Mouse (Mus musculus): ENCODE data around the gene Nxpe5. TPM values are rescaled to one million over a fixed set of nuclear protein-coding genes. Genes with fewer than 3 reads are reported as not detected.
"Not testable (repeated sequence)": the region's sequence is repeated elsewhere in the genome, so short reads cannot be mapped to it uniquely, and the experiment has no call there.

Nxpe5 gene
- polyA plus RNA-seq, 1 experiment from 2014 or later, result not detected

DNA sequence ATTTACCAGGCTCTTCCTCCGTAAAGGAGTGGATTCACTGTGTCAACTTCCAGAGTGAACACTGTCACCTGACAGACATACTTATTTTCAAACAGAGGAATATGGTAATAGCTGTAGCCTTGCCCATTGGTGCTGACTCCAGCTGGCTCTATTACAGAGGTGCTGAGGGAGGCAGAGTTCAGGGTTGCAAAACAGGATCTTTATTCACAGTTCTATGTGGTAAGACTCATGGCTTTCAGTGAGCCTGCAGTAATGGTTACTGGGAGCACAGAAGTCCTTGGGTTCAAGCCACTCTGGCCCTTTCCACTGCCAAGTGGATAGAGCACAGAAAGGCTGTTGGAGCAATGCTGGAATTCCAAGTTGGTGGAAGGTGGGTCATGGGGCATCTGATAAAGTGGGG lies 18.4 kb upstream of the Nxpe5 start:
- Histone ChIP-seq H3K4me2 (no peak overlapping the region), H3K9me3 (ENCODE audit: control insufficient read depth, low read length) (no peaks in the 10 kb centered on the region), H3K4me1 (ENCODE audit: control insufficient read depth, insufficient read depth, low read length) (no peaks in the 10 kb centered on the region), H3K9ac (ENCODE audit: low read length) (no peak overlapping the region), H3K36me3 (ENCODE audit: control insufficient read depth, insufficient read depth, low read length) (no peaks in the 10 kb centered on the region), H3K4me3 (ENCODE audit: low read depth, low read length) (no peak overlapping the region), H3K27me3 (ENCODE audit: control insufficient read depth, insufficient read depth, low read length) (no peaks in the 10 kb centered on the region), H3K27ac (ENCODE audit: low read depth, low read length) (no peak overlapping the region)
- DNase-seq (ENCODE audit: low spot score, missing footprints), result no peak
- 85% methylated on average over 1 of the region's 1 CpGs for WGBS
- no peak for ATAC-seq (ENCODE audit: low FRiP score)

DNA sequence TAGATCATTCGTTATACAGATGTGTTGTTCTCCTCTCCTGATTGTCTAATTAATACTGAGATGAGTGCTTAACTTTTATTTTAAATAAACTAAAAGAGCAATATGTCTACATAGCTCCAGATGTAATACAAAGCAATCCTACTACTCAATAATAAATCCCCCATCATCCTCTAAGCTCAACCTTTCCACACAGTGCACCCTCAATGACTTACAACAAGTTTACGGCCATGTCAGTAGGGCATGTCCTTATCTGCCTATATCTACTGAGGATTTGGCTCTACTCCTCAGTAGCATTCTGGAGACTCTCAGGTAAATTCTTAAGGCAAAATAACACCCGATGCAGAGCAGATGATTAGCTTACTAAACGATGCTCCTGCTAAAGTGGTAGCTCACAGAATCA lies 17.8 kb upstream of the Nxpe5 start:
- H3K4me3 ChIP-seq (ENCODE audit: low read depth, low read length), result no peak overlapping the region
- no peaks in the 10 kb centered on the region for H3K9me3 ChIP-seq (ENCODE audit: control insufficient read depth, low read length)
- H3K27me3 ChIP-seq (ENCODE audit: control insufficient read depth, insufficient read depth, low read length), result no peaks in the 10 kb centered on the region
- H3K4me1 ChIP-seq (ENCODE audit: control insufficient read depth, insufficient read depth, low read length), result no peaks in the 10 kb centered on the region
- 88% methylated on average over 4 of the region's 4 CpGs for WGBS
- H3K4me2 ChIP-seq, result no peak overlapping the region
- DNase-seq (ENCODE audit: low spot score, missing footprints) (no peak), ATAC-seq (ENCODE audit: low FRiP score) (no peak)
- H3K36me3 ChIP-seq (ENCODE audit: control insufficient read depth, insufficient read depth, low read length), result no peaks in the 10 kb centered on the region
- H3K9ac ChIP-seq (ENCODE audit: low read length), result no peak overlapping the region
- H3K27ac ChIP-seq (ENCODE audit: low read depth, low read length), result no peak overlapping the region

DNA sequence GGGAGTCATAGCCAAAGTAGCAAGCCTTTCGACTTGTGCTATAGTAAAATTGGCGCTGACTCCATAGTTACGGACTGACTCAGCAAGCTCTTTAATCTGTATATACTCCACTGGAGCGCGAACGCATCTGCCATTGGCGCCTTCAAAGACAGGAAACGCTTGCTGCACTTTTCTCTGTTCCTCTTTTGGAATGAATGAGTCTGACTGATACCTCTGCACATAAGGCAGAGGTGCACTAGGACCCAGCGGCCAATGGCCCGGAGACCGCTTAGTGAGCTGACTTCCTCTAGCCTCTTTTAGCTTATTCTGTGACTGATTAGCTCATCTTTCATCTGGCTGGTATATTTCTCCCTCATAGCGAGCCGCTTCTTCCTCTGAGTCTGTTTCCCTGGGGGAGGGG lies 9.1 kb upstream of the Nxpe5 start:
- not testable (repeated sequence) for H3K9ac ChIP-seq (ENCODE audit: low read length); H3K27me3 ChIP-seq (ENCODE audit: control insufficient read depth, insufficient read depth, low read length); H3K27ac ChIP-seq (ENCODE audit: low read depth, low read length); ATAC-seq (ENCODE audit: low FRiP score); H3K4me3 ChIP-seq (ENCODE audit: low read depth, low read length); DNase-seq (ENCODE audit: low spot score, missing footprints); H3K9me3 ChIP-seq (ENCODE audit: control insufficient read depth, low read length); H3K4me2 ChIP-seq; H3K36me3 ChIP-seq (ENCODE audit: control insufficient read depth, insufficient read depth, low read length); H3K4me1 ChIP-seq (ENCODE audit: control insufficient read depth, insufficient read depth, low read length)
- WGBS, result 90% methylated on average over 13 of the region's 13 CpGs

DNA sequence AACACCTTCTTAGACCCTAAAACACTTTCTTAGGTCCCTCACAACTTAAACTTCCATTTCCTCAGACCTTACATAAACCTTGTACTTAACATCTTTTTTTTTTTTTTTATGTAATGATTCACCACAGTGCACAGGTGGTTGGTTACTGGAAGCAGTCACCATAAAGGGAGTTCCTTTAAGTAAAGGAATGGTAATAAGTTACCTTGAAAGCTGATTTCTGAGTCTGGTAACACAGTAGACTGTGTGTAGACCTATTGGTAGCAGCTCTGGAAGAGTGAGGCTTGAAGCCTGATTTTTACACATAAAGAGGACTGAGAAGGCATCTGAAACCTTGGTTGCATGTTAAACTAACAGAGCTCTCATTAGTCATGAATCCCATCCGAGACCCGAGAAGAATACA lies 5.8 kb upstream of the Nxpe5 start:
- no peak overlapping the region for H3K27ac ChIP-seq (ENCODE audit: low read depth, low read length)
- ATAC-seq (ENCODE audit: low FRiP score), result no peak
- no peaks in the 10 kb centered on the region for H3K36me3 ChIP-seq (ENCODE audit: control insufficient read depth, insufficient read depth, low read length)
- WGBS, result 73% methylated on average over 2 of the region's 2 CpGs
- no peaks in the 10 kb centered on the region; the same call in 1 of the 2 replicates for H3K9me3 ChIP-seq (ENCODE audit: control insufficient read depth, low read length)
- no peaks in the 10 kb centered on the region for H3K4me1 ChIP-seq (ENCODE audit: control insufficient read depth, insufficient read depth, low read length)
- no peak overlapping the region for H3K9ac ChIP-seq (ENCODE audit: low read length)
- H3K27me3 ChIP-seq (ENCODE audit: control insufficient read depth, insufficient read depth, low read length), result no peaks in the 10 kb centered on the region
- H3K4me3 ChIP-seq (ENCODE audit: low read depth, low read length), result no peak overlapping the region
- DNase-seq (ENCODE audit: low spot score, missing footprints), result no peak
- H3K4me2 ChIP-seq, result no peak overlapping the region

- 23% methylated on average over 4 of the region's 4 CpGs for WGBS
- ATAC-seq (ENCODE audit: low FRiP score) (no peak), DNase-seq (ENCODE audit: low spot score, missing footprints) (peak; percentile 95)
- Histone ChIP-seq H3K9me3 (ENCODE audit: control insufficient read depth, low read length) (no peaks in the 10 kb centered on the region), H3K4me1 (ENCODE audit: control insufficient read depth, insufficient read depth, low read length) (no peaks in the 10 kb centered on the region), H3K36me3 (ENCODE audit: control insufficient read depth, insufficient read depth, low read length) (no peaks in the 10 kb centered on the region), H3K4me2 (no peak overlapping the region), H3K9ac (ENCODE audit: low read length) (no peak overlapping the region), H3K27me3 (ENCODE audit: control insufficient read depth, insufficient read depth, low read length) (no peaks in the 10 kb centered on the region), H3K27ac (ENCODE audit: low read depth, low read length) (no peak overlapping the region), H3K4me3 (ENCODE audit: low read depth, low read length) (no peak overlapping the region)
Measured at GRCm38 (mm10) chr5:138222111-138222510, 3.6 kb upstream of the Nxpe5 start.

DNA sequence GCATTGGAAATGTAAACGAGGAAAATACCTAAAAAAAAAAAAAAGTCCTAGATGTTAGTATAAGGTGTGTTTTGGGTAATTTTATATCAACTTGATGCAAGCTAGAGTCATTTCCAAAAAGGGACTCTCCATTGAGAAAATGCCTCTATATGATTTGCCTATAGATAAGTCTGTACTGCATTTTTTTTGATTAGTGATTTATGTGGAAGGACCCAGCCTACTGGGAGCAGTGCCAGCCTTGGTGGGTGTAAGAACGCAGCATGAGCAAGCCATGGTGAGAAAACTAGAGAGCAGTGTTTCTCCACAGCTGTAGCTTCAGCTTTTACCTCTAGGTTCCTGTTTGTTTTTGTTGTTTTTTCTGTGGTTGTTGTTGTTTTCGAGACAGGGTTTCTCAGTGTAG lies 2.4 kb upstream of the Nxpe5 start:
- Histone ChIP-seq H3K4me3 (ENCODE audit: low read depth, low read length) (no peak overlapping the region), H3K27ac (ENCODE audit: low read depth, low read length) (no peak overlapping the region), H3K27me3 (ENCODE audit: control insufficient read depth, insufficient read depth, low read length) (no peaks in the 10 kb centered on the region), H3K36me3 (ENCODE audit: control insufficient read depth, insufficient read depth, low read length) (no peaks in the 10 kb centered on the region), H3K9me3 (ENCODE audit: control insufficient read depth, low read length) (no peaks in the 10 kb centered on the region), H3K4me1 (ENCODE audit: control insufficient read depth, insufficient read depth, low read length) (no peaks in the 10 kb centered on the region), H3K4me2 (no peak overlapping the region), H3K9ac (ENCODE audit: low read length) (no peak overlapping the region)
- 71% methylated on average over 3 of the region's 3 CpGs for WGBS
- no peak for DNase-seq (ENCODE audit: low spot score, missing footprints)
- no peak for ATAC-seq (ENCODE audit: low FRiP score)

GRCm38 (mm10) chr5:138226491-138226890 lies 793 bp downstream of the Nxpe5 start:
- Histone ChIP-seq H3K4me3 (ENCODE audit: low read depth, low read length) (no peak overlapping the region), H3K27me3 (ENCODE audit: control insufficient read depth, insufficient read depth, low read length) (no peaks in the 10 kb centered on the region), H3K9me3 (ENCODE audit: control insufficient read depth, low read length) (no peaks in the 10 kb centered on the region), H3K4me2 (no peak overlapping the region), H3K36me3 (ENCODE audit: control insufficient read depth, insufficient read depth, low read length) (no peaks in the 10 kb centered on the region), H3K27ac (ENCODE audit: low read depth, low read length) (no peak overlapping the region), H3K9ac (ENCODE audit: low read length) (no peak overlapping the region), H3K4me1 (ENCODE audit: control insufficient read depth, insufficient read depth, low read length) (no peaks in the 10 kb centered on the region)
- DNase-seq (ENCODE audit: low spot score, missing footprints) (no peak), ATAC-seq (ENCODE audit: low FRiP score) (no peak)
- 74% methylated on average over 4 of the region's 4 CpGs for WGBS

- Histone ChIP-seq H3K9me3 (ENCODE audit: control insufficient read depth, low read length) (no peaks in the 10 kb centered on the region), H3K4me1 (ENCODE audit: control insufficient read depth, insufficient read depth, low read length) (no peaks in the 10 kb centered on the region), H3K9ac (ENCODE audit: low read length) (no peak overlapping the region), H3K36me3 (ENCODE audit: control insufficient read depth, insufficient read depth, low read length) (no peaks in the 10 kb centered on the region), H3K27ac (ENCODE audit: low read depth, low read length) (no peak overlapping the region), H3K27me3 (ENCODE audit: control insufficient read depth, insufficient read depth, low read length) (no peaks in the 10 kb centered on the region), H3K4me2 (no peak overlapping the region), H3K4me3 (ENCODE audit: low read depth, low read length) (no peak overlapping the region)
- no peak for ATAC-seq (ENCODE audit: low FRiP score)
- WGBS, result 69% methylated on average over 2 of the region's 2 CpGs
- no peak for DNase-seq (ENCODE audit: low spot score, missing footprints)
Measured at GRCm38 (mm10) chr5:138227367-138227766, 1.7 kb downstream of the Nxpe5 start.

- H3K9ac ChIP-seq (ENCODE audit: low read length), result no peak overlapping the region
- H3K4me1 ChIP-seq (ENCODE audit: control insufficient read depth, insufficient read depth, low read length), result no peaks in the 10 kb centered on the region
- no peaks in the 10 kb centered on the region for H3K36me3 ChIP-seq (ENCODE audit: control insufficient read depth, insufficient read depth, low read length)
- no peak overlapping the region for H3K4me3 ChIP-seq (ENCODE audit: low read depth, low read length)
- ATAC-seq (ENCODE audit: low FRiP score) (no peak), DNase-seq (ENCODE audit: low spot score, missing footprints) (no peak)
- no peak overlapping the region for H3K27ac ChIP-seq (ENCODE audit: low read depth, low read length)
- H3K4me2 ChIP-seq, result no peak overlapping the region
- no peaks in the 10 kb centered on the region for H3K27me3 ChIP-seq (ENCODE audit: control insufficient read depth, insufficient read depth, low read length)
- no peaks in the 10 kb centered on the region for H3K9me3 ChIP-seq (ENCODE audit: control insufficient read depth, low read length)
- 49% methylated on average over 3 of the region's 3 CpGs for WGBS
Measured at GRCm38 (mm10) chr5:138228026-138228425, 2.3 kb downstream of the Nxpe5 start.

GRCm38 (mm10) chr5:138229511-138229910 lies 3.8 kb downstream of the Nxpe5 start:
- no peak overlapping the region for H3K9ac ChIP-seq (ENCODE audit: low read length)
- no peak overlapping the region for H3K27ac ChIP-seq (ENCODE audit: low read depth, low read length)
- H3K4me1 ChIP-seq (ENCODE audit: control insufficient read depth, insufficient read depth, low read length), result no peaks in the 10 kb centered on the region
- H3K4me2 ChIP-seq, result no peak overlapping the region
- H3K27me3 ChIP-seq (ENCODE audit: control insufficient read depth, insufficient read depth, low read length), result no peaks in the 10 kb centered on the region
- H3K9me3 ChIP-seq (ENCODE audit: control insufficient read depth, low read length), result no peaks in the 10 kb centered on the region
- H3K4me3 ChIP-seq (ENCODE audit: low read depth, low read length), result no peak overlapping the region
- 93% methylated on average over 3 of the region's 3 CpGs for WGBS
- DNase-seq (ENCODE audit: low spot score, missing footprints), result no peak
- no peak for ATAC-seq (ENCODE audit: low FRiP score)
- no peaks in the 10 kb centered on the region for H3K36me3 ChIP-seq (ENCODE audit: control insufficient read depth, insufficient read depth, low read length)

All from midbrain, embryonic 11.5 days (tissue).